Mouse (Mus musculus): ENCODE data around the gene Agxt2. TPM values are rescaled to one million over a fixed set of nuclear protein-coding genes. Genes with fewer than 3 reads are reported as not detected.

Agxt2 gene
- polyA plus RNA-seq, 1 experiment from 2014 or later, result not detected

GRCm38 (mm10) chr15:10447102-10447501 lies 88.8 kb downstream of the Agxt2 start:
- DNase-seq (ENCODE audit: low spot score) (no peak), ATAC-seq (ENCODE audit: low read depth) (no peak)
- H3K9me3 ChIP-seq (ENCODE audit: control insufficient read depth, low read length), result no peaks in the 10 kb centered on the region
- H3K27ac ChIP-seq (replicated peaks; ENCODE audit: low read depth, low read length), result no peak overlapping the region
- no peak overlapping the region for H3K4me2 ChIP-seq (ENCODE audit: low read depth, low read length)
- no peaks in the 10 kb centered on the region for H3K27me3 ChIP-seq (replicated peaks; ENCODE audit: control insufficient read depth, insufficient read depth, low read length)
- H3K36me3 ChIP-seq (ENCODE audit: control insufficient read depth, insufficient read depth, low read length), result peaks cover 53% of the 10 kb centered on the region
- 85% methylated on average over 3 of the region's 3 CpGs for WGBS
- H3K9ac ChIP-seq (ENCODE audit: low read depth, low read length), result no peak overlapping the region
- H3K4me1 ChIP-seq (ENCODE audit: control insufficient read depth, insufficient read depth, low read length), result no peaks in the 10 kb centered on the region
- H3K4me3 ChIP-seq (ENCODE audit: low read depth, low read length), result no peak overlapping the region

Other genes with a start within 250 kb of the Agxt2 start
- 1.4 and 1.7 TPM in 2 replicates for gene Prlr, start 181.3 kb upstream of the Agxt2 start, polyA plus RNA-seq (2014; fragmentation: Nextera tagmentation; extraction: Ambion mirVana)
- not detected in 2 replicates for gene Gm21973, start 33.2 kb upstream of the Agxt2 start, polyA plus RNA-seq (2014; fragmentation: Nextera tagmentation; extraction: Ambion mirVana)
- 13.6 and 15.9 TPM in 2 replicates for gene Dnajc21, start 112.0 kb downstream of the Agxt2 start, polyA plus RNA-seq (2014; fragmentation: Nextera tagmentation; extraction: Ambion mirVana)
- gene Brix1, start 127.4 kb downstream of the Agxt2 start, polyA plus RNA-seq (2014; fragmentation: Nextera tagmentation; extraction: Ambion mirVana), result 101 and 110 TPM in 2 replicates
- 10.1 and 10.7 TPM in 2 replicates for gene Rad1, start 127.5 kb downstream of the Agxt2 start, polyA plus RNA-seq (2014; fragmentation: Nextera tagmentation; extraction: Ambion mirVana)
- gene Ttc23l, start 200.1 kb downstream of the Agxt2 start, polyA plus RNA-seq (2014; fragmentation: Nextera tagmentation; extraction: Ambion mirVana), result 0.08 and 0.13 TPM in 2 replicates

Data from embryonic facial prominence, embryonic 14.5 days (tissue).